Mouse (Mus musculus) kidney, embryonic 14.5 days (tissue): ENCODE measurements around the gene Nacad. TPM values are rescaled to one million over a fixed set of nuclear protein-coding genes. Genes with fewer than 3 reads are reported as not detected.
A peak's percentile ranks its signal among the peaks of the same experiment; 100 is the strongest.

ENCODE experiments used
- ATAC-seq: fragments of 200-750 bp; cut with Nextera tagmentation; 2 replicates; pipeline ENCODE4 v1.8.0; 2017; ENCODE audit warnings: moderate number of reproducible peaks, mild to moderate bottlenecking, moderate TSS enrichment, moderate library complexity; ENCODE audit not compliant: low FRiP score, low TSS enrichment
- H3K27ac ChIP-seq: fragments of 300-500 bp; sonication (generic); 2 replicates; pipeline ENCODE4 v1.5.1; 2014; ENCODE audit warnings: low read depth, mild to moderate bottlenecking, low read length, moderate library complexity, mixed read lengths
- H3K27me3 ChIP-seq: fragments of 300-500 bp; sonication (generic); 2 replicates; pipeline ENCODE4 v1.6.1; 2014; ENCODE audit warnings: mild to moderate bottlenecking, low read length; ENCODE audit not compliant: control insufficient read depth, insufficient read depth
- H3K36me3 ChIP-seq: fragments of 300-500 bp; sonication (generic); 2 replicates; pipeline ENCODE4 v1.6.1; 2014; ENCODE audit warnings: low read length, mixed read lengths; ENCODE audit not compliant: control insufficient read depth, insufficient read depth
- H3K4me1 ChIP-seq: fragments of 300-500 bp; sonication (generic); 2 replicates; pipeline ENCODE4 v1.6.1; 2014; ENCODE audit warnings: low read length, mixed read lengths; ENCODE audit not compliant: control insufficient read depth, insufficient read depth
- H3K4me2 ChIP-seq: fragments of 300-500 bp; sonication (generic); replicated peaks from 2 replicates; pipeline ENCODE4 v1.6.1; 2014; ENCODE audit warnings: low read depth, mild to moderate bottlenecking, low read length
- H3K4me3 ChIP-seq: fragments of 300-500 bp; sonication (generic); 2 replicates; pipeline ENCODE4 v1.5.1; 2014; ENCODE audit warnings: mild to moderate bottlenecking, low read length
- H3K9ac ChIP-seq: fragments of 300-500 bp; sonication (generic); 2 replicates; pipeline ENCODE4 v1.6.1; 2014; ENCODE audit warnings: low read depth, mild to moderate bottlenecking, low read length, moderate library complexity
- H3K9me3 ChIP-seq: fragments of 300-500 bp; sonication (generic); 2 replicates; pipeline ENCODE4 v1.6.1; 2016; ENCODE audit warnings: low read length; ENCODE audit not compliant: control insufficient read depth
- WGBS: fragments of 180-500 bp; shearing (Covaris S2); extraction: QIAGEN DNeasy Blood & Tissue Kit; methylation state at CpG from one replicate; pipeline ENCODE4 v1.1.7; 2014; 5-methylcytosine and 5-hydroxymethylcytosine counted together
- polyA plus RNA-seq: library from polyadenylated mRNA; unstranded; fragments of >200 nt; fragmentation: Nextera tagmentation; extraction: Ambion mirVana; gene quantifications from 2 replicates; pipeline ENCODE4 v1.2.1, GENCODE M21; 2014

Nacad gene
- polyA plus RNA-seq, 1 experiment from 2014 or later: 0.77 TPM

DNA sequence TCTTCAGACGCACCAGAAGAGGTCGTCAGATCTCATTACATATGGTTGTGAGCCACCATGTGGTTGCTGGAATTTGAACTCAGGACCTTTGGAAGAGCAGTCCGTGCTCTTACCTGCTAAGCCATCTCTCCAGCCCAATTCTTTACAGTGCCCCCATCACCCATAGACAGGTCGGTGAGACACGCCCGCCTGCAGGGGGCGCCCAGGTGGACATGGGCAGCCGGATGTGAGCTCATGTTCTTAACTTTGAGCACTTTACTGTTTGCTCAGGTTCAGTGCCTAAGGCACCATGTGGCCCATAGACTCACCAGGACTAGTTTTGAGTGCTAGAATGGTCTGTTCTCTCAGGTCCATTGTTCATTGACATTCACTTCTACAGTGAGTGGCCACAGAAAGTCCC is 30.3 kb upstream of the Nacad start:
- Histone ChIP-seq H3K9ac (no peak overlapping the region), H3K4me1 (no peaks in the 10 kb centered on the region), H3K4me3 (no peak overlapping the region), H3K9me3 (no peaks in the 10 kb centered on the region), H3K27ac (no peak overlapping the region), H3K36me3 (no peaks in the 10 kb centered on the region), H3K27me3 (no peaks in the 10 kb centered on the region), H3K4me2 (no peak overlapping the region)
- ATAC-seq: no peak; the same call in 1 of the 2 replicates
- WGBS: 78% methylated on average over 8 of the region's 8 CpGs

- Histone ChIP-seq H3K4me2 (no peak overlapping the region), H3K27me3 (no peaks in the 10 kb centered on the region), H3K9ac (no peak overlapping the region), H3K4me1 (peaks cover 9% of the 10 kb centered on the region), H3K36me3 (no peaks in the 10 kb centered on the region), H3K27ac (no peak overlapping the region), H3K9me3 (no peaks in the 10 kb centered on the region), H3K4me3 (no peak overlapping the region)
- ATAC-seq: no peak
These were observed 23.8 kb upstream of the Nacad start for GRCm38 (mm10) chr11:6629655-6630054.

- Histone ChIP-seq H3K9ac (no peak overlapping the region), H3K36me3 (peaks cover 11% of the 10 kb centered on the region), H3K27me3 (no peaks in the 10 kb centered on the region), H3K4me2 (no peak overlapping the region), H3K27ac (no peak overlapping the region), H3K4me3 (no peak overlapping the region), H3K4me1 (peaks cover 19% of the 10 kb centered on the region), H3K9me3 (no peaks in the 10 kb centered on the region)
- whole genome bisulfite sequencing: 12% methylated on average over 4 of the region's 4 CpGs
- ATAC-seq: no peak; the same call in 1 of the 2 replicates
These were observed 22.7 kb upstream of the Nacad start for GRCm38 (mm10) chr11:6628568-6628967.

DNA sequence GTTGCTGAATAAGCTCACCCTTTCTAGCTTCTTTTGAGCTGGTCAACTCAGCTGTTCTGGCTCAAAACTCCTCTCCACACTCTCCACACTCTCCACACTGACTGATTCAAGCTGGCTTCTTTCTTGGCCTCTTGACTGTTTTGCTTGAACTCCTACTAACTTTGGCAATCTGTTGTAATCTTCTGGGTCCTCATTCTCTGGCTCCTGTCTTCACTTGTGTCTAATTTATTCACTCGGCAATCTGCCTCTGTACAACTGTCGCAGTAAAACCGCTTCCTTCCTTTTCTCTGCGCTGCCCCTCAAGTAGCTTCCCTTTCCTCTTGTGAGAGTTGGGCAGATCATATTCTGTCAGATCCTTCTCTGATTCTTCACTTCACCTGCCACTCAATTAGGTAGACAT is 21.9 kb upstream of the Nacad start:
- H3K27me3 ChIP-seq: no peaks in the 10 kb centered on the region
- WGBS: 80% methylated on average over 4 of the region's 4 CpGs
- H3K36me3 ChIP-seq: peaks cover 19% of the 10 kb centered on the region
- no peak overlapping the region for H3K4me3 ChIP-seq
- H3K4me2 ChIP-seq: no peak overlapping the region
- H3K9ac ChIP-seq: no peak overlapping the region
- peaks cover 19% of the 10 kb centered on the region for H3K4me1 ChIP-seq
- ATAC-seq: no peak
- no peaks in the 10 kb centered on the region for H3K9me3 ChIP-seq
- H3K27ac ChIP-seq: no peak overlapping the region

GRCm38 (mm10) chr11:6626388-6626772 is 20.5 kb upstream of the Nacad start:
- H3K4me2 ChIP-seq: peak overlapping the region; percentile 71
- peak overlapping the region; percentile 89 for H3K27ac ChIP-seq
- no peaks in the 10 kb centered on the region for H3K27me3 ChIP-seq
- 15% methylated on average over 16 of the region's 16 CpGs for WGBS
- H3K4me3 ChIP-seq: peak overlapping the region; percentile 86
- peaks cover 19% of the 10 kb centered on the region for H3K4me1 ChIP-seq
- H3K9ac ChIP-seq: peak overlapping the region; percentile 71
- no peaks in the 10 kb centered on the region for H3K9me3 ChIP-seq
- peak; percentile 13 for ATAC-seq
- H3K36me3 ChIP-seq: peaks cover 32% of the 10 kb centered on the region

- peak; percentile 92 for ATAC-seq
- H3K9me3 ChIP-seq: no peaks in the 10 kb centered on the region
These were observed 19.9 kb upstream of the Nacad start, which contains the start of gene Tbrg4 for GRCm38 (mm10) chr11:6625478-6626387. Gene Tbrg4 (minus strand): TSS chr11:6626067.

DNA sequence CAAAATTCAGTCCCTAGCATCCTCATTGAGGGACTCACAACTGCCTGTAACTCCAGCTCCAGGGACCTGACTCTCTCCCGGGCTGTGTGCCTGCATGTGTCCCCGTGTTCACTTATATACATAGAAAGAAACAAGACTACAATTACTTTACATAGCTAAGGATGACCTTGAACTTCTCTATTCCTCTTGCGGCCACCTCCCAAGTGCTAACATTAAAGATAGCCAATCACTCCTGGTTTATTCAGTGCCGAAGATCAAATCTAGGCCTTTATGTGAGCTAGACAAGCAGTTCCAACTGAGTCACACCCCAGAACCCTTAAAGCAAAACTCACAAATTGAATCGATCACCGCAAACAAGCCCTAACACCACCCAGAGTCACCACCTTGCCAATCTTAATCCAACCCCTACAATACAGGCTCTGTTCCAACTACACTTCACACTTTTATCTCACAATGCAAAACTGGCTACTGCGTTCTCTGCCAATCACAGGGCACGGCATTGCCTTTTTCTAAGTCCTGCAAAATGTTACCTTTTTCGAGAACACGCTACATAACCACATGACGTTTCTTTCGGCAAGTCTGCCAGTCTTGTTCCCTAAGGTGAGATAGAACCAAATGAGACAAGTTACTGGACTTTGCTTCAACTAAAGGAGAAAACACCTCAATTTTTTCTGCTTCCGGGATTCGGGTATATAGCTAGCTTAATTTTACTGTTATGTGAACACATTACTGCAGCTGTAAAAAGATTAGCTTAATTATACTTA is 18.9 kb upstream of the Nacad start:
- H3K9me3 ChIP-seq: no peaks in the 10 kb centered on the region
- no peaks in the 10 kb centered on the region for H3K27me3 ChIP-seq
- ATAC-seq: no peak
- peak overlapping the region; percentile 71 for H3K9ac ChIP-seq
- H3K4me2 ChIP-seq: peak overlapping the region; percentile 64
- peaks cover 19% of the 10 kb centered on the region for H3K4me1 ChIP-seq
- 69% methylated on average over 14 of the region's 14 CpGs for WGBS
- no peak overlapping the region for H3K27ac ChIP-seq
- H3K36me3 ChIP-seq: peaks cover 48% of the 10 kb centered on the region
- peak overlapping the region; percentile 86 for H3K4me3 ChIP-seq

More at GRCm38 (mm10) chr11:6625478-6626387, 19.9 kb upstream of the Nacad start, which contains the start of gene Tbrg4:
- peak within 1 kb of the TSS; percentile 71 for H3K9ac ChIP-seq
- H3K4me2 ChIP-seq: peak within 1 kb of the TSS; percentile 71
- H3K4me1 ChIP-seq: peaks cover 19% of the 10 kb centered on the region
- peak within 1 kb of the TSS; percentile 86 for H3K4me3 ChIP-seq
- WGBS: under 1% methylated on average over 65 of the region's 66 CpGs
- peak within 1 kb of the TSS; percentile 89 for H3K27ac ChIP-seq
- H3K27me3 ChIP-seq: no peaks in the 10 kb centered on the region
- H3K36me3 ChIP-seq: peaks cover 39% of the 10 kb centered on the region

- H3K9ac ChIP-seq: no peak overlapping the region
- H3K4me3 ChIP-seq: no peak overlapping the region
- H3K27ac ChIP-seq: no peak overlapping the region
- no peaks in the 10 kb centered on the region for H3K9me3 ChIP-seq
- peaks cover 59% of the 10 kb centered on the region for H3K36me3 ChIP-seq
- H3K4me2 ChIP-seq: no peak overlapping the region
- 94% methylated on average over 10 of the region's 10 CpGs for WGBS
- H3K4me1 ChIP-seq: peaks cover 19% of the 10 kb centered on the region
- no peaks in the 10 kb centered on the region for H3K27me3 ChIP-seq
- no peak for ATAC-seq
These were observed 17.9 kb upstream of the Nacad start for GRCm38 (mm10) chr11:6623704-6624103.
